Mouse (Mus musculus) monocyte, adult 5-6 weeks (primary cell): Measurements from ENCODE around the gene Tns3. TPM values are rescaled to one million over a fixed set of nuclear protein-coding genes. Genes with fewer than 3 reads are reported as not detected.

Experiments used
- ATAC-seq: fragments of 153-309, 156-312 bp; replicated peaks from 2 replicates; pipeline ENCODE4 v1.8.0; 2017; ENCODE audit warnings: mild to moderate bottlenecking; ENCODE audit not compliant: low TSS enrichment, insufficient number of reproducible peaks, severe bottlenecking, poor library complexity, low FRiP score
- total RNA-seq: library from RNA; stranded (forward); fragments of 200-1000, 200-491, 200-594 nt; gene quantifications from 3 replicates; pipeline ENCODE4 v1.2.3, GENCODE M21; 2017

Tns3 gene
- total RNA-seq, 1 experiment from 2014 or later = 6.5 TPM

GRCm38 (mm10) chr11:8438269-8438668 is 226.1 kb downstream of the Tns3 start:
- no peak for ATAC-seq

- no peak for ATAC-seq
Observed at GRCm38 (mm10) chr11:8435101-8435500, 229.2 kb downstream of the Tns3 start.

GRCm38 (mm10) chr11:8434366-8434765 is 230.0 kb downstream of the Tns3 start:
- ATAC-seq = no peak

GRCm38 (mm10) chr11:8433443-8433842 is 230.9 kb downstream of the Tns3 start:
- ATAC-seq = no peak

- ATAC-seq = no peak
Observed at GRCm38 (mm10) chr11:8432941-8433340, 231.4 kb downstream of the Tns3 start.

- ATAC-seq = no peak
Observed at GRCm38 (mm10) chr11:8427660-8428059, 236.7 kb downstream of the Tns3 start.

GRCm38 (mm10) chr11:8425226-8425570 is 239.1 kb downstream of the Tns3 start:
- ATAC-seq = no peak

- ATAC-seq = peak; percentile 80
Observed at GRCm38 (mm10) chr11:8424342-8425225, 239.8 kb downstream of the Tns3 start.

- no peak for ATAC-seq
Observed at GRCm38 (mm10) chr11:8405225-8405899, 259.0 kb downstream of the Tns3 start.

- ATAC-seq = no peak
Observed at GRCm38 (mm10) chr11:8401328-8401727, 263.0 kb downstream of the Tns3 start.

- ATAC-seq = no peak
Observed at GRCm38 (mm10) chr11:8396329-8396728, 268.0 kb downstream of the Tns3 start.

GRCm38 (mm10) chr11:8391564-8391963 is 272.8 kb downstream of the Tns3 start:
- ATAC-seq = no peak

- no peak for ATAC-seq
Observed at GRCm38 (mm10) chr11:8385891-8386405, 278.4 kb downstream of the Tns3 start.
